Mouse (Mus musculus) lung, postnatal 4 days (tissue): ENCODE data around the gene Camkk2.

Experiments
- DNase-seq, 2 experiments: peaks; one replicate each; pipeline ENCODE4 v3.0.0; 2021

Gene Camkk2

GRCm38 (mm10) chr5:122733881-122734280, 45.3 kb downstream of the Camkk2 start:
- DNase-seq, result no peak

- peak; percentile 71 to 88 for DNase-seq
Measured at GRCm38 (mm10) chr5:122731991-122732673, 47.1 kb downstream of the Camkk2 start.

- peak; percentile 62 to 80 for DNase-seq
Measured at GRCm38 (mm10) chr5:122731321-122731720, 47.9 kb downstream of the Camkk2 start.

- DNase-seq, result no peak
Measured at GRCm38 (mm10) chr5:122730776-122731175, 48.4 kb downstream of the Camkk2 start.

- no peak for DNase-seq
Measured at GRCm38 (mm10) chr5:122727096-122727495, 52.1 kb downstream of the Camkk2 start.

- no peak for DNase-seq
Measured at GRCm38 (mm10) chr5:122726595-122726994, 52.6 kb downstream of the Camkk2 start.

- DNase-seq, result peak in 1 of 2 experiments; percentile 81
Measured at GRCm38 (mm10) chr5:122726068-122726467, 53.1 kb downstream of the Camkk2 start.

- DNase-seq, result no peak
Measured at GRCm38 (mm10) chr5:122725453-122725852, 53.8 kb downstream of the Camkk2 start.

GRCm38 (mm10) chr5:122719168-122719567, 60.0 kb downstream of the Camkk2 start:
- no peak for DNase-seq

- DNase-seq, result peak; percentile 32 to 70
Measured at GRCm38 (mm10) chr5:122718400-122718799, 60.8 kb downstream of the Camkk2 start.

- no peak for DNase-seq
Measured at GRCm38 (mm10) chr5:122716793-122717192, 62.4 kb downstream of the Camkk2 start.

- no peak for DNase-seq
Measured at GRCm38 (mm10) chr5:122715723-122716122, 63.5 kb downstream of the Camkk2 start.

GRCm38 (mm10) chr5:122708819-122709218, 70.4 kb downstream of the Camkk2 start:
- no peak for DNase-seq

GRCm38 (mm10) chr5:122707276-122708181, 71.7 kb downstream of the Camkk2 start, which contains the start of gene P2rx4:
Gene P2rx4 (plus strand): TSS chr5:122707544.
- peak; percentile 89 to 92 for DNase-seq

- DNase-seq, result no peak
Measured at GRCm38 (mm10) chr5:122706917-122707275, 72.3 kb downstream of the Camkk2 start.

GRCm38 (mm10) chr5:122705174-122705573, 74.0 kb downstream of the Camkk2 start:
- DNase-seq, result no peak

GRCm38 (mm10) chr5:122704571-122704970, 74.6 kb downstream of the Camkk2 start:
- no peak for DNase-seq

- no peak for DNase-seq
Measured at GRCm38 (mm10) chr5:122703574-122703973, 75.6 kb downstream of the Camkk2 start.

- DNase-seq, result no peak
Measured at GRCm38 (mm10) chr5:122702156-122702555, 77.1 kb downstream of the Camkk2 start.

- DNase-seq, result no peak
Measured at GRCm38 (mm10) chr5:122700837-122701212, 78.4 kb downstream of the Camkk2 start.

- DNase-seq, result no peak
Measured at GRCm38 (mm10) chr5:122700109-122700836, 78.9 kb downstream of the Camkk2 start.

- DNase-seq, result no peak
Measured at GRCm38 (mm10) chr5:122698701-122699060, 80.5 kb downstream of the Camkk2 start.

GRCm38 (mm10) chr5:122698041-122698700, 81.0 kb downstream of the Camkk2 start:
- no peak for DNase-seq
